Mouse (Mus musculus): ENCODE results near the gene Frmd6.

DNA sequence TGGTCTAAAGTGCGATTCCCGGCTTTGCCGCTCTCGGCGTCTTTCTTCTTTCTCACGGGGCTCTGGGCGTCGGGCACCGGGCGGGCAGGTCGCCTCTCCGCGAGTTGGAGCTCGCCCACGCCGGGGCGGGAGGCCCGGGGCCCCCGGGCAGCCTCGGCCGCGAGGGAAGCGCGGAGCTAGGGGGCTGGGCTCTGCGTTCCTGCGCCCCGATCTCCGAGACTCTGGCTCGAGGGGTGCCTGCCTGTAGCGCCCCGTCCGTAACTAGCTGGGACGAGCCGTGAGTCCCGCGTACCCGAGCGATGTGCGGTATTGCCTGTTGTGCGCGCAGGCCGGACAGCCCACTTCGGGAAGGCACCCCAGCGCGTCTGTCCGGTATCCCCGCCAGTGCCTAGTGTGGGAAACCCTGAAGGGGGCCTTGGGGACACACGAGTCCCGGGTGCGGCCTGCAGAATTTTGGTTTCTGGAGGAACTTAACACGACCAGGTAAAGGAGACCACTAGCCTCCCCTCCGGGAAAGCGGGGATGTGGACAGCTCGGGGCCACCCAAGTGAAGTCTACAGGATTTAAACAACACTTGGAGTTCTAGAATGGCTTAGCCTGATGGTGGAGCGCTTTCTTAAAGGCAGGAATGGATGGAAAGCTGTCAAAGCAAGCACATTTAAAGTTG lies 470 bp downstream of the Frmd6 start:
- TF ChIP-seq POLR2A (IDR thresholded peaks at IDR 0.05; ENCODE audit: insufficient read length, low read depth), result no peak
- TF ChIP-seq CEBPB (IDR thresholded peaks at IDR 0.05; ENCODE audit: insufficient read depth, poor library complexity, severe bottlenecking), result no peak
- TF ChIP-seq REST (IDR thresholded peaks at IDR 0.05; ENCODE audit: insufficient read depth, insufficient read length), result no peak
- TF ChIP-seq USF1 (IDR thresholded peaks at IDR 0.05; ENCODE audit: low read depth), result no peak
